Mouse (Mus musculus) gastrocnemius, postnatal 36 days (tissue): ENCODE measurements around the gene Cd209c. TPM values are rescaled to one million over a fixed set of nuclear protein-coding genes. Genes with fewer than 3 reads are reported as not detected.

ENCODE experiments used
- DNase-seq, 2 experiments: peaks; one replicate each; pipeline ENCODE4 v3.0.0; 2022
- intact Hi-C: fragments of 180-260 bp; cut with DNase I; formaldehyde crosslinking; loops from one replicate; pipeline ENCODE4 v1.15.1; 2025
- long read RNA-seq, 2 experiments: library from polyadenylated mRNA; stranded (forward); transcript quantifications; one replicate each; pipeline ENCODE4 v2.0.0; 2021
- total RNA-seq, 2 experiments: library from RNA; stranded (reverse); gene quantifications; 2 replicates each; pipeline ENCODE4 v1.2.3; 2021

Gene Cd209c
- total RNA-seq, result under 1 TPM in 1 of 2 experiments, not detected in 1; 0.35 TPM
- long read RNA-seq, experiment 1, result 0 reads
- long read RNA-seq, experiment 2, result 0 reads

GRCm38 (mm10) chr8:3954646-3955045 lies at the start of gene Cd209c:
Cd209c (minus strand) TSS chr8:3954746.
- no peak for DNase-seq
- intact Hi-C loops, result loop anchor here (10.0 kb wide), 1 partner anchor 240 kb away; no protein-coding TSS in a partner anchor

GRCm38 (mm10) chr8:3994219-3994618 lies 39.7 kb upstream of the Cd209c start:
- DNase-seq, result no peak
- intact Hi-C loops, result no loop called here

GRCm38 (mm10) chr8:3956037-3956436 lies 1.5 kb upstream of the Cd209c start:
- intact Hi-C loops, result loop anchor here (10.0 kb wide), 1 partner anchor 241 kb away; no protein-coding TSS in a partner anchor
- DNase-seq, result no peak

GRCm38 (mm10) chr8:3940023-3940422 lies 14.5 kb downstream of the Cd209c start:
- intact Hi-C loops, result no loop called here
- DNase-seq, result no peak

GRCm38 (mm10) chr8:3926744-3927143 lies 27.8 kb downstream of the Cd209c start, which contains the start of gene Cd209b:
Cd209b (minus strand) TSS chr8:3926844.
- intact Hi-C loops, result no loop called here
- DNase-seq, result no peak

Other genes with a start within 250 kb of the Cd209c start
- gene Clec4g, start 234.1 kb downstream of the Cd209c start, total RNA-seq, result not detected
- under 1 TPM; 0.22 to 0.31 TPM for gene Cd209a, start 205.8 kb downstream of the Cd209c start, total RNA-seq
- gene Cd209e, start 100.4 kb downstream of the Cd209c start, total RNA-seq, result not detected
- under 1 TPM; 0.47 to 0.59 TPM for gene Cd209d, start 76.2 kb downstream of the Cd209c start, total RNA-seq
- under 1 TPM; 0.94 to 0.99 TPM for gene Cd209b, start 27.9 kb downstream of the Cd209c start, total RNA-seq
- under 1 TPM; 0.48 to 0.49 TPM for gene Cd209f, start 151.1 kb upstream of the Cd209c start, total RNA-seq
- under 1 TPM in 1 of 2 experiments, not detected in 1; 0.33 TPM for gene Cd209g, start 179.4 kb upstream of the Cd209c start, total RNA-seq
- gene Evi5l, start 211.8 kb upstream of the Cd209c start, total RNA-seq, result 10 to 100 TPM; 12.1 to 12.3 TPM